Mouse (Mus musculus) neural tube, embryonic 13.5 days (tissue): ENCODE data around the gene Pax8. TPM values are rescaled to one million over a fixed set of nuclear protein-coding genes. Genes with fewer than 3 reads are reported as not detected.
A peak's percentile ranks its signal among the peaks of the same experiment; 100 is the strongest.

ENCODE experiments used
- ATAC-seq: fragments of 200-750 bp; cut with Nextera tagmentation; 2 replicates; pipeline ENCODE4 v1.8.0; 2017; ENCODE audit warnings: low read depth, mild to moderate bottlenecking, moderate TSS enrichment, moderate library complexity
- H3K27ac ChIP-seq: fragments of 300-500 bp; sonication (generic); replicated peaks from 2 replicates; pipeline ENCODE4 v1.5.1; 2015; ENCODE audit warnings: moderate library complexity, mild to moderate bottlenecking, inconsistent platforms
- H3K27me3 ChIP-seq: fragments of 300-500 bp; sonication (generic); 2 replicates; pipeline ENCODE4 v1.6.1; 2015; ENCODE audit warnings: mild to moderate bottlenecking, inconsistent platforms
- H3K36me3 ChIP-seq: fragments of 300-500 bp; sonication (generic); 2 replicates; pipeline ENCODE4 v1.6.1; 2015; ENCODE audit warnings: mild to moderate bottlenecking, inconsistent platforms
- H3K4me1 ChIP-seq: fragments of 300-500 bp; sonication (generic); replicated peaks from 2 replicates; pipeline ENCODE4 v1.6.1; 2015; ENCODE audit warnings: inconsistent platforms
- H3K4me2 ChIP-seq: fragments of 300-500 bp; sonication (generic); 2 replicates; pipeline ENCODE4 v1.6.1; 2015; ENCODE audit warnings: inconsistent platforms, mild to moderate bottlenecking, moderate library complexity
- H3K4me3 ChIP-seq: fragments of 300-500 bp; sonication (generic); 2 replicates; pipeline ENCODE4 v1.5.1; 2015; ENCODE audit warnings: mild to moderate bottlenecking, inconsistent platforms
- H3K9ac ChIP-seq: fragments of 300-500 bp; sonication (generic); 2 replicates; pipeline ENCODE4 v1.6.1; 2015; ENCODE audit warnings: moderate library complexity, mild to moderate bottlenecking, inconsistent platforms
- H3K9me3 ChIP-seq: fragments of 300-500 bp; sonication (generic); 2 replicates; pipeline ENCODE4 v1.6.1; 2016; ENCODE audit warnings: inconsistent platforms
- WGBS: fragments of 180-500 bp; shearing (Covaris S2); methylation state at CpG from one replicate; pipeline ENCODE4 v1.1.7; 2015; 5-methylcytosine and 5-hydroxymethylcytosine counted together
- polyA plus RNA-seq: library from polyadenylated mRNA; unstranded; fragments of >200 nt; fragmentation: Nextera tagmentation; extraction: Ambion mirVana; gene quantifications from 2 replicates; pipeline ENCODE4 v1.2.1, GENCODE M21; 2015

Gene Pax8
- polyA plus RNA-seq, 1 experiment from 2014 or later: 53.2 TPM

- Histone ChIP-seq H3K4me1 (no peaks in the 10 kb centered on the region), H3K9ac (no peak overlapping the region), H3K36me3 (no peaks in the 10 kb centered on the region), H3K4me2 (no peak overlapping the region), H3K4me3 (no peak overlapping the region), H3K27me3 (no peaks in the 10 kb centered on the region), H3K27ac (no peak overlapping the region), H3K9me3 (no peaks in the 10 kb centered on the region)
- no peak for ATAC-seq
- WGBS: 89% methylated on average over 2 of the region's 2 CpGs
These were observed 40.7 kb downstream of the Pax8 start for GRCm38 (mm10) chr2:24434670-24435069.

- H3K27ac ChIP-seq: 0 out of 2 replicates have a peak overlapping the region, but pooled peaks have one; percentile 86
- no peak overlapping the region for H3K4me2 ChIP-seq
- H3K9me3 ChIP-seq: no peaks in the 10 kb centered on the region
- no peaks in the 10 kb centered on the region for H3K27me3 ChIP-seq
- ATAC-seq: no peak
- peaks cover 20% of the 10 kb centered on the region for H3K4me1 ChIP-seq
- WGBS: 91% methylated on average over 4 of the region's 4 CpGs
- H3K9ac ChIP-seq: no peak overlapping the region
- no peak overlapping the region for H3K4me3 ChIP-seq
- no peaks in the 10 kb centered on the region for H3K36me3 ChIP-seq
These were observed 45.6 kb downstream of the Pax8 start for GRCm38 (mm10) chr2:24429806-24430205.

DNA sequence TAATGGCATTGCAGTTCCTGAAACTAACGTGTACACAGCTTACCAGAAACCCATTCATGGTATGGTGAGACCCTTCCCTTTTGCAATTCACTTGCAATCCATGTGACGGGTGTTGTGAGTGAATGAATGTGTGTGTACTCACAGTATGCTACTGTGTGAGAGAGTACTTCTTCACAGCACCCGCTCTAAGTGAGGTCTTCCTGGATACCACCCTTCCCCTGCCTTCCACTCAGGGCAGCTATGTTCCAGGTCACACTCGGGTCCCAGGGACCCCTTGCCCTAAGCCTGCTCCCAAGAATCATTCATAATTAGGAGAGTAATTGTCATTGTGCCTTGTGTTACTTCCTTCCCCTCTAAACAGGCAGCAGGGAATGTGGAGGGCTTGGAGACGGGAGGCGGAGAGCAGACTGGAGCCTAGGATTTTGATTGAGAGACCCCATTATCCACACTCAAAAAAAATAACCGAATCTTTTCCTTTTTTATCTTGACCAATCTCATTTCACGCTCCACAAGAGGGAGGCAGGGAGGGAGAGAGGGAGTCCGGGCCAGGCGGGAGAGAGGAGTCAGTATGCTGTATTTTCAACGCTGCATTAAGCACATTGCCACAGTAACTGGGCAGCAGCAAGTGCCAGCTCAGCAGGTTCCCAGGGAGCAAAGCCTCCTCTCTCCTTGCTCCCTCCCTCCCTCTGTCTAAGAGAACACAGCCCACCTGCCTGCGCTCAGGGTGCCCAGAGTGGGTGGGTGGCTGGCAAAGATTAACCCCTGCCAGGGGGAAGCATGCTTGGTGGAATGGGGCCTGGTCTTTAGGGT lies 47.3 kb downstream of the Pax8 start:
- no peaks in the 10 kb centered on the region for H3K27me3 ChIP-seq
- H3K9ac ChIP-seq: no peak overlapping the region; the same call in 1 of the 2 replicates
- 24% methylated on average over 12 of the region's 12 CpGs for WGBS
- peak; percentile 93 for ATAC-seq
- peaks cover 20% of the 10 kb centered on the region for H3K4me1 ChIP-seq
- H3K4me3 ChIP-seq: no peak overlapping the region
- peak overlapping the region; percentile 86 for H3K27ac ChIP-seq
- H3K9me3 ChIP-seq: no peaks in the 10 kb centered on the region
- peak overlapping the region; percentile 20; the same call in 1 of the 2 replicates for H3K4me2 ChIP-seq
- no peaks in the 10 kb centered on the region for H3K36me3 ChIP-seq

- WGBS: 74% methylated on average over 2 of the region's 2 CpGs
These were observed 49.8 kb downstream of the Pax8 start for GRCm38 (mm10) chr2:24425630-24426029.

DNA sequence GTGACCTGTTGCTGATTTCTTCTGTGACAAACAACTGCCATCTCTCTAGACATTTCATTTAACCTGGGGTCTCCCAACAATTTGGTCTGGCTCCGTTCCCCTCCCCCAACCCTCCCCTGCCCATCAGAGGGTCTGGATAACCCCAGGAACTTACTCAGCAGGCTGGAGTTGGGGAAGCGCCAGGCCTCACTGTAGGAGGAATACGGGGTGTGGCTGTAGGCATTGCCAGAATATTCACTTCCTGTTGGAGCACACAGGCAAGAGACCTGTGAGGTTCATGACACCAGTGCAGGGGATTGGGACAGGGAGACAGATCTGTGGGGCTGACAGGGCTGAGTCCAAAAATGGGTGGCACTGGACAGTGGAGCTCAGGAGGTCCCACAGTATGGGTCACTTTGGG lies 52.6 kb downstream of the Pax8 start:
- WGBS: 84% methylated on average over 3 of the region's 3 CpGs
- Histone ChIP-seq H3K9ac (no peak overlapping the region), H3K4me3 (no peak overlapping the region), H3K9me3 (no peaks in the 10 kb centered on the region), H3K4me1 (peaks cover 6% of the 10 kb centered on the region), H3K36me3 (0 out of 2 replicates have a peak, but pooled peaks cover 4% of the 10 kb centered on the region), H3K27me3 (no peaks in the 10 kb centered on the region), H3K27ac (no peak overlapping the region), H3K4me2 (no peak overlapping the region)
- no peak for ATAC-seq

More at GRCm38 (mm10) chr2:24425630-24426029, 49.8 kb downstream of the Pax8 start:
- Histone ChIP-seq H3K4me1 (peaks cover 20% of the 10 kb centered on the region), H3K9me3 (no peaks in the 10 kb centered on the region), H3K4me3 (no peak overlapping the region), H3K27me3 (no peaks in the 10 kb centered on the region), H3K4me2 (no peak overlapping the region), H3K9ac (no peak overlapping the region), H3K36me3 (no peaks in the 10 kb centered on the region), H3K27ac (no peak overlapping the region)
- no peak for ATAC-seq

GRCm38 (mm10) chr2:24421211-24421863 lies 54.1 kb downstream of the Pax8 start:
- no peaks in the 10 kb centered on the region for H3K9me3 ChIP-seq
- H3K27ac ChIP-seq: no peak overlapping the region
- 0 out of 2 replicates have a peak, but pooled peaks cover 4% of the 10 kb centered on the region for H3K36me3 ChIP-seq
- WGBS: 87% methylated on average over 6 of the region's 6 CpGs
- no peak for ATAC-seq
- no peaks in the 10 kb centered on the region for H3K27me3 ChIP-seq
- H3K4me1 ChIP-seq: peaks cover 14% of the 10 kb centered on the region
- H3K9ac ChIP-seq: no peak overlapping the region
- no peak overlapping the region for H3K4me2 ChIP-seq
- H3K4me3 ChIP-seq: no peak overlapping the region

DNA sequence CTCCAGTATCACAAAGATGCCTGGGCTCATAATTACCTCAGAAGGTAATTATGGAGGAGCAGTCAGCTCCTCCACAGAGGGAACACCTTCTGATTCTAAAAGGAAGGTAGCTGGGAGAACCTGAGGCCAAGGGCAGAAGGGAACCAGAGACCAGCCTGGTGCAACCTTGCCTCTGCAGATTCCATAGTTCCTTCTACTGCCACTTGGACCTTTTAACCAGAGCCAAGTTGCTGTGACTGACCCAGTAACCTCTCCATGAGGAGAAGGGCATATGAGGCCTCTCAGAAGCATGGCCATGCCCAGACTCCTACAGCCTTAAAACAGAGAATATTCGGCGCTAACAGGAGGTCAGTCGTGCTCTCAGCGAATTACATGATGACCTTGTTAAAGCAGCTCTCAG lies 57.8 kb downstream of the Pax8 start:
- 90% methylated on average over 4 of the region's 4 CpGs for WGBS
- Histone ChIP-seq H3K9ac (no peak overlapping the region), H3K27ac (peak overlapping the region; percentile 92), H3K4me3 (no peak overlapping the region), H3K9me3 (no peaks in the 10 kb centered on the region), H3K27me3 (no peaks in the 10 kb centered on the region), H3K36me3 (0 out of 2 replicates have a peak, but pooled peaks cover 4% of the 10 kb centered on the region), H3K4me1 (peaks cover 43% of the 10 kb centered on the region), H3K4me2 (no peak overlapping the region)
- ATAC-seq: no peak

DNA sequence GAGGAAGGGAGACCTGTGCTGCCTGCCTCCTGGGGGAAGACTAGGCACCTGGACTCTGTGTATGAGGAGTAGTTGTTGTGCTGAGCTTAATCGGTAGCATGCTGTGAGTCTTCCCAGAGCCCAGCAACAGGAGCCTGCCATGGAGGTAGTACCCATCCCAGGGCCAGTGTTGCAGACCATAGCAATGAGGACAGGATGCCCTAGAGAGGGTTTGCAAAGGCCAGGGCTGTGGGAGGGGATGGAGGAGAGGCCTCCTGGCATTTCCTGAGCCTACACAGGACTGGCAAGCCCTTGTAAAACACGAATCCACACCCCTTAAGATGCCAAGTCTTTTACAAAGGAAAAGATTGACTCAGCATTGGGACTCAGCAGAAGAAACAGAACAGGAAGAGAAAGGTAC lies 58.3 kb downstream of the Pax8 start:
- H3K27me3 ChIP-seq: no peaks in the 10 kb centered on the region
- 0 out of 2 replicates have a peak overlapping the region, but pooled peaks have one; percentile 31 for H3K9ac ChIP-seq
- H3K4me3 ChIP-seq: no peak overlapping the region
- peak; percentile 44 for ATAC-seq
- H3K4me2 ChIP-seq: 0 out of 2 replicates have a peak overlapping the region, but pooled peaks have one; percentile 11
- peaks cover 47% of the 10 kb centered on the region for H3K4me1 ChIP-seq
- H3K9me3 ChIP-seq: no peaks in the 10 kb centered on the region
- H3K36me3 ChIP-seq: 0 out of 2 replicates have a peak, but pooled peaks cover 4% of the 10 kb centered on the region
- WGBS: 17% methylated on average over 2 of the region's 2 CpGs
- H3K27ac ChIP-seq: peak overlapping the region; percentile 92

DNA sequence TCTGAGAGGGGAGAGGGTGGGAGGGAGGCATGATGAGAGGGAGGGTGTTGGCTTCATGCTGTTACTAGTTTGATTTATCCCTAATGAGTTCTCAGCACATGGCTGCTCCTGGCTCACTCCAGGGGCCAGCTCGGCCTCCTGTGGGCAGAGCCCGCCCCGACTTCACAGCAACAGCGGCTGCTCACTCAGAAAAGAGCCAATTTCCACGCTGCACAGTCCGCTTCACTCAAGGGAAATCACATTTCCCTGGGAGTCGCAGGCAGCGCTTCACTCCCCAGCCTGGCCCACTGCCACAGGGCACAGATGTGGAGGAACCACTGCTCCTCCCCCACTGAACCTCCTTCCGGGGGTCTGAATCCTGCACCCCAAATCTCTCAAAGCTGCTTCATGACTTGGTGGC lies 58.7 kb downstream of the Pax8 start:
- H3K4me2 ChIP-seq: 0 out of 2 replicates have a peak overlapping the region, but pooled peaks have one; percentile 11
- 0 out of 2 replicates have a peak, but pooled peaks cover 4% of the 10 kb centered on the region for H3K36me3 ChIP-seq
- H3K4me1 ChIP-seq: peaks cover 48% of the 10 kb centered on the region
- peak overlapping the region; percentile 92 for H3K27ac ChIP-seq
- peak; percentile 85 for ATAC-seq
- H3K9me3 ChIP-seq: no peaks in the 10 kb centered on the region
- H3K4me3 ChIP-seq: no peak overlapping the region
- H3K9ac ChIP-seq: 0 out of 2 replicates have a peak overlapping the region, but pooled peaks have one; percentile 31
- 5% methylated on average over 9 of the region's 9 CpGs for WGBS
- H3K27me3 ChIP-seq: no peaks in the 10 kb centered on the region

DNA sequence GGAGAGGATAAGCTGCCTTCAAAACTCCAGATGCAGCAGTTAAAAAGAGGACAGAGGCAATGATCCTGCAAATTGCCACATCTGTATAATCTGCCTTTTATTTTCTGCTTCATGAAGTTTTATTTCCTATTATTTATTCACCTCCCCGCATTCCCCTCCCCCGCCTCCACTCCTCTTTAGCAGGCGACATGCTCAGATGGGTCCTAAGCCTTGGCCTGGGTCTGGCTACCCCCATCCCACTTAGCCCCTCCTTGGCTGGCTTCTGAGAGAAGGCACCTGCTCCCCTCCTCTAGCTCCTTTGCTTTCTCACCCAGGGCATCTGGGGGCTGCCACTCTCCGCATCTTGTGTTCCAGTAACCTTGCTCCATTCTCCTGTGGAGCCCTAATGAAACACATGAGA lies 61.7 kb downstream of the Pax8 start:
- no peak overlapping the region for H3K9ac ChIP-seq
- peaks cover 48% of the 10 kb centered on the region for H3K4me1 ChIP-seq
- no peak overlapping the region for H3K4me3 ChIP-seq
- no peak overlapping the region for H3K4me2 ChIP-seq
- no peaks in the 10 kb centered on the region for H3K27me3 ChIP-seq
- no peaks in the 10 kb centered on the region for H3K36me3 ChIP-seq
- peak overlapping the region; percentile 88 for H3K27ac ChIP-seq
- WGBS: 62% methylated on average over 4 of the region's 4 CpGs
- ATAC-seq: peak; percentile 57
- H3K9me3 ChIP-seq: no peaks in the 10 kb centered on the region

DNA sequence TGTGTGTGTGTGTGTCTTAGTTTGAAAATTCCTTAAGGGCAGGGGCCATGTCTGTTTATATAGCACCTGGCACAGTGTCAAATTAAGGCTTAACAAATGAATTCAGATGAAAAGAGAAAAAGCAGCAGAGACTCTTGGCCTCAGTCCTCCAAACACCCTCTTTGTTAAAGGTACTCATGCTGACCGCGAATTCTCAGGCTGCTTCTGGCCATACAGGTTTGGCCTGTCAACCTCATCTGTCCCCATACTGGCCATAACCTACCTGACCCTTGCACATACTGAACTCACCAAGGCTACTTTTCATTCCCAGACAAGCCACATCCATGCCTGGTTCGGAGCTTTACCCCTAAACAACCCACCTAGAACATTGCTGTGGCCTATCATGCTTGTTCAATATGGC lies 62.2 kb downstream of the Pax8 start:
- WGBS: 74% methylated on average over 3 of the region's 3 CpGs

GRCm38 (mm10) chr2:24409166-24409565 lies 66.2 kb downstream of the Pax8 start:
- 2% methylated on average over 2 of the region's 2 CpGs for WGBS
- Histone ChIP-seq H3K4me1 (peaks cover 37% of the 10 kb centered on the region), H3K9me3 (no peaks in the 10 kb centered on the region), H3K27me3 (peaks cover 6% of the 10 kb centered on the region), H3K27ac (no peak overlapping the region), H3K4me2 (no peak overlapping the region), H3K9ac (no peak overlapping the region), H3K36me3 (no peaks in the 10 kb centered on the region), H3K4me3 (no peak overlapping the region)
- ATAC-seq: peak; percentile 48

More for the DNA sequence above, 62.2 kb downstream of the Pax8 start:
- H3K27ac ChIP-seq: peak overlapping the region; percentile 88
- no peak overlapping the region for H3K9ac ChIP-seq
- no peak overlapping the region for H3K4me3 ChIP-seq
- H3K4me1 ChIP-seq: peaks cover 50% of the 10 kb centered on the region
- no peaks in the 10 kb centered on the region for H3K36me3 ChIP-seq
- no peaks in the 10 kb centered on the region for H3K9me3 ChIP-seq
- H3K27me3 ChIP-seq: no peaks in the 10 kb centered on the region
- H3K4me2 ChIP-seq: no peak overlapping the region
- no peak for ATAC-seq
